Mouse (Mus musculus): ENCODE data around the gene Slc26a6. TPM values are rescaled to one million over a fixed set of nuclear protein-coding genes. Genes with fewer than 3 reads are reported as not detected.

The Slc26a6 gene
- polyA plus RNA-seq, 1 experiment from 2014 or later = 8.8 TPM

- WGBS = 86% methylated on average over 11 of the region's 11 CpGs
- no peaks in the 10 kb centered on the region for H3K4me1 ChIP-seq (ENCODE audit: control insufficient read depth, insufficient read depth, low read length)
- H3K27me3 ChIP-seq (ENCODE audit: control insufficient read depth, insufficient read depth, low read length) = peaks cover 7% of the 10 kb centered on the region; the same call in 1 of the 2 replicates
- ATAC-seq (ENCODE audit: insufficient read depth, low FRiP score, low TSS enrichment) (no peak), DNase-seq (ENCODE audit: low spot score) (no peak)
- no peak overlapping the region for H3K4me2 ChIP-seq (ENCODE audit: low read depth)
- H3K4me3 ChIP-seq (ENCODE audit: low read depth, low read length) = no peak overlapping the region
- H3K27ac ChIP-seq (ENCODE audit: low read depth, low read length) = no peak overlapping the region
- H3K9ac ChIP-seq (ENCODE audit: low read length) = no peak overlapping the region
- H3K36me3 ChIP-seq (ENCODE audit: control insufficient read depth, insufficient read depth, low read length) = no peaks in the 10 kb centered on the region
- H3K9me3 ChIP-seq (ENCODE audit: control insufficient read depth, low read length) = no peaks in the 10 kb centered on the region
Measured at GRCm38 (mm10) chr9:108955846-108956245, 102.8 kb downstream of the Slc26a6 start.

Small RNA genes within 50 kb of the gene (microRNA-seq; reads per million reads assigned to microRNA genes)
- gene Gm23156 = not detected

Other genes starting within 250 kb of the Slc26a6 start
- 54.8 and 55.9 TPM in 2 replicates for gene Arih2, start 203.9 kb upstream of the Slc26a6 start, polyA plus RNA-seq (2014; fragmentation: Nextera tagmentation; extraction: Ambion mirVana)
- gene Slc25a20, start 191.2 kb upstream of the Slc26a6 start, polyA plus RNA-seq (2014; fragmentation: Nextera tagmentation; extraction: Ambion mirVana) = 31.0 and 32.8 TPM in 2 replicates
- gene Prkar2a, start 164.0 kb upstream of the Slc26a6 start, polyA plus RNA-seq (2014; fragmentation: Nextera tagmentation; extraction: Ambion mirVana) = 64.6 and 69.0 TPM in 2 replicates
- gene Ip6k2, start 69.5 kb upstream of the Slc26a6 start, polyA plus RNA-seq (2014; fragmentation: Nextera tagmentation; extraction: Ambion mirVana) = 121 and 129 TPM in 2 replicates
- gene Nckipsd, start 44.9 kb upstream of the Slc26a6 start, polyA plus RNA-seq (2014; fragmentation: Nextera tagmentation; extraction: Ambion mirVana) = 14.5 and 15.5 TPM in 2 replicates
- 6.7 and 8.9 TPM in 2 replicates for gene Celsr3, start 27.0 kb upstream of the Slc26a6 start, polyA plus RNA-seq (2014; fragmentation: Nextera tagmentation; extraction: Ambion mirVana)
- gene Tmem89, start 61.3 kb downstream of the Slc26a6 start, polyA plus RNA-seq (2014; fragmentation: Nextera tagmentation; extraction: Ambion mirVana) = not detected in 2 replicates
- gene Uqcrc1, start 83.3 kb downstream of the Slc26a6 start, polyA plus RNA-seq (2014; fragmentation: Nextera tagmentation; extraction: Ambion mirVana) = 439 and 457 TPM in 2 replicates
- gene Col7a1, start 100.3 kb downstream of the Slc26a6 start, polyA plus RNA-seq (2014; fragmentation: Nextera tagmentation; extraction: Ambion mirVana) = 0.69 and 1.2 TPM in 2 replicates
- not detected in 2 replicates for gene Ucn2, start 132.7 kb downstream of the Slc26a6 start, polyA plus RNA-seq (2014; fragmentation: Nextera tagmentation; extraction: Ambion mirVana)
- 14.4 and 14.6 TPM in 2 replicates for gene Pfkfb4, start 138.5 kb downstream of the Slc26a6 start, polyA plus RNA-seq (2014; fragmentation: Nextera tagmentation; extraction: Ambion mirVana)
- 30.9 and 34.7 TPM in 2 replicates for gene Shisa5, start 185.3 kb downstream of the Slc26a6 start, polyA plus RNA-seq (2014; fragmentation: Nextera tagmentation; extraction: Ambion mirVana)
- gene Trex1, start 206.5 kb downstream of the Slc26a6 start, polyA plus RNA-seq (2014; fragmentation: Nextera tagmentation; extraction: Ambion mirVana) = 6.9 and 7.8 TPM in 2 replicates
- gene Atrip, start 220.8 kb downstream of the Slc26a6 start, polyA plus RNA-seq (2014; fragmentation: Nextera tagmentation; extraction: Ambion mirVana) = 25.3 and 26.4 TPM in 2 replicates
- 13.4 and 15.1 TPM in 2 replicates for gene Ccdc51, start 229.2 kb downstream of the Slc26a6 start, polyA plus RNA-seq (2014; fragmentation: Nextera tagmentation; extraction: Ambion mirVana)
- gene Tma7, start 229.3 kb downstream of the Slc26a6 start, polyA plus RNA-seq (2014; fragmentation: Nextera tagmentation; extraction: Ambion mirVana) = 719 and 756 TPM in 2 replicates
- gene Plxnb1, start 242.1 kb downstream of the Slc26a6 start, polyA plus RNA-seq (2014; fragmentation: Nextera tagmentation; extraction: Ambion mirVana) = 18.3 and 19.1 TPM in 2 replicates

All from neural tube, embryonic 11.5 days (tissue).